Mouse (Mus musculus) ovary, adult 18-20 months (tissue): ENCODE results near the gene Mak.
A peak's percentile ranks its signal among the peaks of the same experiment; 100 is the strongest.

ENCODE experiments used
- DNase-seq: peaks from one replicate; pipeline ENCODE4 v3.0.0; 2022; ENCODE audit warnings: low spot score, mixed read lengths

Mak gene

GRCm38 (mm10) chr13:41079421-41079780, at the start of gene Mak:
Gene Mak (minus strand): TSS chr13:41079706.
- DNase-seq, result peak; percentile 44

GRCm38 (mm10) chr13:41129061-41129460, 49.6 kb upstream of the Mak start:
- no peak for DNase-seq

GRCm38 (mm10) chr13:41128326-41128725, 48.8 kb upstream of the Mak start:
- no peak for DNase-seq

GRCm38 (mm10) chr13:41123666-41124225, 44.2 kb upstream of the Mak start:
- no peak for DNase-seq

- no peak for DNase-seq
Observed at GRCm38 (mm10) chr13:41119152-41119945, 39.8 kb upstream of the Mak start.

GRCm38 (mm10) chr13:41113940-41114339, 34.4 kb upstream of the Mak start, which contains the start of gene Sycp2l:
Gene Sycp2l (plus strand): TSS chr13:41114307.
- no peak for DNase-seq

- no peak for DNase-seq
Observed at GRCm38 (mm10) chr13:41110935-41111334, 31.4 kb upstream of the Mak start, which contains the start of gene Gcm2. Gene Gcm2 (minus strand): TSS chr13:41111035.

GRCm38 (mm10) chr13:41105541-41105940, 26.0 kb upstream of the Mak start:
- no peak for DNase-seq

GRCm38 (mm10) chr13:41103841-41104525, 24.5 kb upstream of the Mak start:
- DNase-seq, result no peak

GRCm38 (mm10) chr13:41100031-41100430, 20.5 kb upstream of the Mak start:
- no peak for DNase-seq

- no peak for DNase-seq
Observed at GRCm38 (mm10) chr13:41098325-41098724, 18.8 kb upstream of the Mak start.

GRCm38 (mm10) chr13:41097324-41098058, 18.0 kb upstream of the Mak start:
- DNase-seq, result no peak

- DNase-seq, result no peak
Observed at GRCm38 (mm10) chr13:41094160-41094559, 14.7 kb upstream of the Mak start.

GRCm38 (mm10) chr13:41091271-41091670, 11.8 kb upstream of the Mak start:
- no peak for DNase-seq

GRCm38 (mm10) chr13:41088746-41089145, 9.2 kb upstream of the Mak start:
- no peak for DNase-seq

- no peak for DNase-seq
Observed at GRCm38 (mm10) chr13:41085140-41085539, 5.6 kb upstream of the Mak start.

GRCm38 (mm10) chr13:41084521-41084920, 5.0 kb upstream of the Mak start:
- DNase-seq, result no peak

GRCm38 (mm10) chr13:41080700-41081099, 1.2 kb upstream of the Mak start:
- no peak for DNase-seq

- DNase-seq, result no peak
Observed at GRCm38 (mm10) chr13:41079859-41080258, 353 bp upstream of the Mak start.

GRCm38 (mm10) chr13:41078690-41079420, 651 bp downstream of the Mak start:
- no peak for DNase-seq

- DNase-seq, result no peak
Observed at GRCm38 (mm10) chr13:41077921-41078320, 1.6 kb downstream of the Mak start.

- DNase-seq, result no peak
Observed at GRCm38 (mm10) chr13:41073819-41074218, 5.7 kb downstream of the Mak start.
